Mouse (Mus musculus) gonadal fat pad, adult 2 months (tissue): ENCODE results near the gene Rbms3. TPM values are rescaled to one million over a fixed set of nuclear protein-coding genes. Genes with fewer than 3 reads are reported as not detected.
A peak's percentile ranks its signal among the peaks of the same experiment; 100 is the strongest.

Experiments
- DNase-seq: peaks from one replicate; pipeline ENCODE4 v3.0.0-alpha.2; 2012; ENCODE audit warnings: low read depth
- polyA plus RNA-seq: library from polyadenylated mRNA; depleted of rRNA; stranded (reverse); fragments of >200 nt; gene quantifications from 2 replicates; pipeline ENCODE4 v1.2.3, GENCODE M21; 2012

Rbms3 gene
- polyA plus RNA-seq, 1 experiment, result 21.4 TPM

DNA sequence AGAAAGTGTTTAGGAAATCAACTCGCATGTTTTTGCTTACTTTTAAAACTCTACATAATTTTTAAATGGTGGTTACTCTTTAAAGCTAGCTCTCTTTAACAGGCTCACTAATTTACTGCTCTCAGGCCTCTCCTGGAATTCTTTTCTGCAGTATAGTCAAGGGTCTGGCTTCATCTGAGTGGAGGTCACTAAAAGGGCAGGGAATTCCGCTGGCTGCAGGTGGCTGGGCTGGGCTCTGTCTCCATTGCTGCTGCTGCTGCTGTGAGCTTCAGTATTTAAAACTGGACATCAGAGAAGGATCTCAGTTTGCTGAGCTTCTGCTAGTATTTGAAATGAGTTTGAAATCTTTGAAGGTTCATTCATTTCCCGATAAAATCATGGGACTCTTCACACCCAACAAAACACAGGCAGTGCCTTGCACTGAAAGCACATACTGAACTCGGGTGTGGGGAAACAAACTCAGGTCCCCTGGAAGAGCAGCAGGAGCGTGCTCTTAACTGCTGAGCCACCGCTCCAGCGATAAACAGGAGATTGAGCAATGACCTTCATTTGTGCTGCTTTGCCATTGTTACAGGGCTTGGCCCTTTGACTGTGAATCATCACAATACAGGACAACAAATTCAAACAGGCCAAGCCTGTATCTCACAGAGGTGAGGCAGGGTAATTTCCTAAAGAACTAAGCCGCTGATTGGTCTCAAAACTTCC lies 990.0 kb downstream of the Rbms3 start:
- DNase-seq, result peak; percentile 10

DNA sequence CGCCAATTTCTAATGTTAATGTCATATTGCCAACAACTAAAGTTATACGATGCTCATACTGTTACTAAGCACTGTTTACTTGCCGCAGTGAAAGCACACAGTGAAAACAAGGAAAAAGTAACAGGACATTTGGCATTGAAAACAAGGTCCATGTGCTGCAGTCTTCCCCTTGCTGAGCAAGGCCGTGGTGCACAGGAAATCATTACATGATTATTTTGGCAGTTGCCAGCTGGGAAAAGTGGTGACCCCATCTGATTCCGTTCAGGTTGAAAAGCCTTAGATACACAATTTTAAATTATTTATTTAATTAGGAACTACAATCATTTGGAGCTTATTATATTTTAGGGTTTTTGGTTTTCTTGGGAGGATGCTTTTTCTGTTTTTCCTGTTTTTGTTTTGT lies 995.9 kb downstream of the Rbms3 start:
- DNase-seq, result no peak

DNA sequence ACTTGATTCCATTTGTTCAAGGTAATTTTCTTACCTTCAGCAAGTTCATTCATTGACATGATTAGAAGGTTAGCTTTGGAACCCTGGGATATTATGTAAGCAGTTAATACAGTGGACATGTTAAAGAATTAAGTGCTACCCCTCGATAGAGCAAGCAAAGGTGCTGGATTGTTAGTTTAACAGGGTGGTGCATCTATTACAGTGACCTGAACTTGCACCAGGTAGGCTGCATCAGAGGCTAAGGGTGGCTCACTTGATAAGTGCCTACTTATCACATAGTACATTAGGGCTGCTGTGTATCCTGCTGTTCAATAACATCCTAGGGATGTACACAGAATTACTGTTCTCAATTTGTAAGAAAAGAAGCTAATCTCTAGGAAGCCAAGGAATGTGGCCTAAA lies 996.6 kb downstream of the Rbms3 start:
- DNase-seq, result no peak

DNA sequence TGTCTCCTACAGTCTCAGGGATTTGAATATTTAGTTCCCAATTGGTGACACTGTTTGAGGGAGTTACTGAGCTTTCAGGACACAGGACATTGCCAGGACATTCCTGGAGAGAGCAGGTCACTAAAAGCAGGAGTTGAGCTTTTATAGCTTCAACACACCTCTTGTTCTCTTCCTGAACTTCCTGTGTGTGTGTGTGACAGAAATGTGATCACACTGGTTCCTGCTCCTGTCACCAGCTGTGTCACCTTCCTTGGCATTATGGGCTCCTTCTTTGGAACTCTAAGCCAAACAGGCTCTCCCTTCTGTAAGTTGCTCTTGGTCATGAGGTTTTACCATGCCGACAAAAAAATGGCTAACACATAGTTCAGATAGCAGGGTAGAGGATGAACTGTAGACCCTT lies 997.9 kb downstream of the Rbms3 start:
- DNase-seq, result no peak

DNA sequence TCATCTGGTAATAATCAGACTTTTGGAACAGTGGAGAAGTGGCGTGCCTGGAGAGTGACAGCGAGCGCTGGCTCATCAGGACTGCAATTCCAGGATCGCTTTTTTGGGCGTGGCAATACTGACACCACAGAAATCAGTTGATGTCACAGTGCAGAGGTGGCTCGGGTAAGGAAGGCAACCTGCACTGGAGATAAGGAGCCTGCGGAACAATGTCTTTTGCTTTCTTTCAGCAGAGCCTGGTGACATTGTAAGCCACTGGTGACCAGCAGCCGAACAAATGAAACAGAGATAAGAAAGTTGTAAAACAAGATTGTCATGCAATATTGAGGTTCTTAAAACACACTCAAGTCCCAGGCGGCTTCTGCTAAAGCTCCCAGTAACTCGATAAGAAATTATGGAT lies 998.9 kb downstream of the Rbms3 start:
- DNase-seq, result no peak

DNA sequence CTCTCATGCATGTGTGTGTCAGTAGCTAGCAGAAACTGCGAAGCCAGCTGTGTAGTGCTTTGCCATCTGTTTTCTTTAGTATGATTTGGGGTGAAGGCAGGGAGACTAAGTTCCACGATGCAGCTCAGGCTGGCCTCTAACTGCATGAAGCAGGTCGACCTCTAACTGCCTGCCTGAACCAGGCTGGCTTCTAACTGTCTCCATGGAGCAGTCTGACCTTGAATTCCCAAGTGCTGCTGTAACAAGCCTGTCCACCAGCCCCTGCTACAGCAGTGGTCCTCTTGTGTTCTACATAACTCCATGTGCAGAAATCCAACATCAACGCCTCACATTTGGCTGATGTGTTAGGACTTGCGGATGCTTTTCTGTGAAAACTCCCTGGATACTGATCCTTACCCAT lies 1009.3 kb downstream of the Rbms3 start:
- DNase-seq, result no peak

DNA sequence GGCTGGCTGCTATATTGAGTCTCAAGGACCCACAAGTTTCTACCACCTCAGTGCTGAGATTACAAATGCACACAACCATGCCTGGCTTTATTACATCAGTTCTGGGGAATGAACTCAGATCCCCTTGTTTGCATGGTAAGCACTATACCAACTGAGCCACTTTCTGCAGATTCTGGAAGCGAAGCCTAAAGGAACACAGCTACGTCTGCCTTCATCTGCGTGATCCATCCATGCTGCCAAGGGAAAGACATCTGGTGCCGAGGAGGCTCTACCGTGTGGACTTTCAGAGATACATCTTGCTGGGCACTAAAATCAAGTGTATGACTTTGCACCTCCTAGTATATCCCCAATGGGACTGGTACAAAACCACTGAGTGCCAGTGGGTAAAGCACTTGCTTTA lies 1010.8 kb downstream of the Rbms3 start:
- no peak for DNase-seq

DNA sequence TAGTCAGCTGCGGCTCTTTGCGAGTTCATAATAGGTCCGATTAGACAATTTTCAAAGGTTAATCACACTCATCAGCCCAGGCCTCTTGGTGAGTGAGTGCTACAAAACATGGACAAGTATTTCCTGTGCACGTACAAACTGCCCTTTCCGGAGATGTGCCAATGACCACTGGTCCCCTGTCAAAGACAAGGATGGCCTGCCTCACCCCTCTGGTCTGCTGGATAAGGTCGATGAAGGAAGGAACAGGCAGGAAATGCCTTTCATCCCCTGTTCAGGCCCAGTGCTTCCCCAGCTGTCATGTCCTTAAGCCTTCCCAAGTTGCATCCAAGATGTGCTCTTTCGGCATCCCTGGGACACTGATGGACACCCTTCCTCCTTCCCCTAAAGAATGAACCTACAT lies 1016.4 kb downstream of the Rbms3 start:
- DNase-seq, result no peak

DNA sequence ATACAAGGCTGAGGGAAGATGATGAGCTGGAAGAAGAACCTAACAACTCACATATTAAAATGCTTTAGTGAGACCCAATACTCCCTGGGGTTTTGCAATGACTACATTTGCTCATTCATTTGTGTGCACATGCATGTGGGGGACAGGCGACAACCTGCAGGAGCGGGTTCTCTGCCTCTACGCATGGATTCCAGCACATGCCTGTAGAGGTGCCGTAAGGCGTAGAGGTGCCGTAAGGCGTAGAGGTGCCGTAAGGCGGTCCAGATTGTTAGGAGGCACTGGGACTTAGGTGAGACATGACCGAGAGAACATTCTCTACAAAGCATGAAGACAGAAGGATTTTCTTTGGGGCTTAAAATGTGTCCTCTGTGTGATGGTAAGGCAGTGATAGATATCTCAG lies 1033.7 kb downstream of the Rbms3 start:
- no peak for DNase-seq

DNA sequence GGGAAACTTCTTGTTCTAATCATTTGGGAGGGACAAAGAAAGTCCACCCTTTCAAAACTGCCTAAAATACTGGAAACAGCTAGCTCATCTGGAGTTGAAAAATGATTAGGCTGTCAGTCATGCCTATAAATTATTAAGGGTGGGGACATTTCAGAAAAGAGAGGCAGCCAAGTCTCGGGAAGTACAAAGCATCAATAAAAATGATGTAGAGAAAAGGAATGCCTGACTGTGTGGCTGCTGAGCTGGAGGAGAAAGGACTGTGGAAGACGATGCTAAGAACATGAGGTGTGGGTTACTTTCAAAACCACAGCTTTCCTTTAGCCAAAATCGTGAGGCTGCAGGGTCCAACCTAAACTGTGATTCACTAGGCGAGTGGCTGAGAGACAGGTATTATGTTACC lies 1037.2 kb downstream of the Rbms3 start:
- no peak for DNase-seq

DNA sequence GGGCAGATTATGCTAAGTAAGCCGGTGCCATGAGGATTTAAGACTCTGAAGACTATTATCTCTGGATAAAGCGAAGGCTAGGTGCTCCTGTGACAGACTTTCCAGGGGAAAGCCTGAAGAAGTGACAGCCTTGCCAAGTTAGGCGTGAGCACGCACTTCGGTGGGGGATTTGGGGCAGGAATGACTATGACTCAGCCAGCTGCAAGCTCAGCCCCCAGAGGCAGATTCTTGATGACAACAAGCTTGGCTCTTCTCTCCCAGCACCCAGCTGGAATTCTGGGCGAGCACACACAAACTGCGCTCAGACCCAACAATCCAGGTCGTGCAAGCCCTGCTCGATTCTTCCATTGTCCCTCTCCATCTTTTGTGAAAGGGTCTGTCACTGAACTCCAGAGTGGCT lies 1038.6 kb downstream of the Rbms3 start:
- DNase-seq, result no peak

DNA sequence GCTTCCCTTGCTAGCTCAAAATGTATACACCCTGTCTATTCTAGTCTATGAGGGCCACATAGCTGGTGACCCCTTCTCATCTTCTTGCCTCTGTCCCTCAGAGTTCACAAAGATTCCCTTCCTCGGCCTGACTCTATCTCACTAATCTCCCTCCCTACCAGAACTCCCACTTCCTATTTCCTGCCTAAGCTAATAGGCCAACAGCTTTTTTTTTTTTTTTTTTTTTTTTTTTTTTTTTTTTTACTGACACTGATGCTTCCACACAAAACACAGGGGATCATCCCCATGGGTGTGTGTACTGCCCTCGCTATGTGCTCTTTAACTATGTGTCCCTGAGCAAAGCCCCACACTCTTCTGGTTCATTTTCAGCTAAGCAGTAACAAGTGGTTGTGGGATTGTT lies 1060.0 kb downstream of the Rbms3 start:
- no peak for DNase-seq

DNA sequence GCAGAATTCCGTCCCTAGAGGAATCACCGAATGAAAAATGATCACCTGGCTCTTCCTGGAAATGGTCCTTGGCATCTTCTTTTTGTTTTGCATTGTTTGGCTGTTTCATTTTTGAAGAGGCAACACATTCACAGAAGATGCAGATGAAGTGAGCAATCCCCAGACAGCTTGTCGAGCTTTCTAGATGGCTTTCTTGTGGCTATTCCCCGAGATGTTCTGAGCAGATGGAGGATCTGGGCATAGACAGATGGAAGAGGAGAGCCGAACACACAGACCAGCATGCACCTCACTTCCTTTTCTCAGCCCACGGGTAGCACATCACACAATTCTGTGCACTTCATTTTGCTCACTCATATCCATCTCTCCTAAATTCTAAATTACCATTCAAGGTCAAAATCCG lies 1063.0 kb downstream of the Rbms3 start:
- DNase-seq, result no peak

DNA sequence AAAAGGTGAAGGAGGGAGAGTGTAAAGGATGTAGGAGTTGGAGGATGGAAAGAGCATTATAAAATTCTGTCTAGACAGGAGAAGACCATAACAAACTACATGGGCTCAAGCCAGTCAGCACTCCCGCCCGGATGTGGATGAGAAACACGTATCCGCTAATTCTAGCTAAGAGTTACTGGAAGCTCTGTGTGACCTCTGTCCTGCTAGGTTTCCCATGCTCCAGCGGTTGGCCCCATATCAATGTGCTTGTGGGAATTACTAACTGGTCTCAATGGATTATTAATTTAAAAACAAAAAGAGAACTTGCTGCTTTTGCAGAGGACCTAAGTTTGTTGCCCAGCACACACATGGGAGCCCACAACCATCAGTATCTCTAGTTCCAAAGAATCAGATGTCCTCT lies 1071.9 kb downstream of the Rbms3 start:
- DNase-seq, result no peak

DNA sequence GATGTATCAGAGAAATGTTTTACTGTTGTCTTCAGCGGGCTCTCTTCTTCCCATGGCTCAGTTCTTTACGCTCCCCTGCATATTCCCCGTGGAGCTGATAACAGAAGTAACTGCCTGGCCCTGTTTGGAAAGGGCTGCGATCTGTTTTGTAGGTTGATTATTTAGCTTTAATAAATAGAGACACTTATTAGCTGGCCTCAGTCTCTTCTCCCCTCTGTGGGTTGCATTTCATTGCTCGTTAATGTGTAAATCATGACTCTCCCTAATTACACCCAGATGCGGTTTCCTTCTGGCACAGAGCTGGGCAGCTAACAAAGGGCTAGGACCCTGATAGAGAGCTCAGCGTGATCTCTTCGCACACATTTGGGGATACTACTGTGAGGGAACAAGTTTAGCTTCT lies 1073.1 kb downstream of the Rbms3 start:
- DNase-seq, result no peak

DNA sequence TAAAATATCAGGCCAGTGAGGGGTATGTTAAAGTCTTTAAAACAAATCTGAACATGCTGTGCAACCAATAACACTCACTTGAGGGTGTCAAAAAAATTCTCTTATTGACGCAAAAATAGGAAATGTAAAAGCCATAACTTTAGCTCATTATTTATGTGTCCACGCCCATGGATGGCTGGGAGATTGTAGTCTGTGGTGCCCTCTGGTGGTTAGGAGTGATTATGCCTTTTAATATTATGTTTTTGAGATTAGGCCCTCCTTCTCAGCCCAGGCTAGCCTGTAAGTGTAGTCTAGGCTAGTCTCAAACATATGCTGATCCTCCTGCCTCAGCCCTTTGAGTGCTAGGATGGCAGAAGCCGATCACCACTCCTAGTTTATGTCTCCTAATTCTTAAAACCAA lies 1076.5 kb downstream of the Rbms3 start:
- DNase-seq, result no peak

DNA sequence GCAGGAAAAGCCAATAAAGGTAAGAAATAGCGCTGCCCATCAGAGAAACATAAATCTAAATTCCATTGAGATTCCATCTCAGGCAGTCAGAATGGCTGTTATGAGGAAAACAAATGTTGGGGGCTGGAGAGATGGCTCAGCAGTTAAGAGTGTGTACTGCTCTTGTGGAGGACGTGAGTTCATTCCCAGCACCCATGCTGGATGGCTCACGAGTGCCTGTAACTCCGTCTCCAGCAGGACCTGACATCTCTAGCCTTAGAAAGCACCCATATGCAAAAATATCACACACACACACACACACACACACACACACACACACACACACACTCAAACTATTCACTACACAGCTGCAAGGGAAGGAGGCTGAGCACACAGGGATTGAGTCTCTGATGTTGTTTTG lies 1083.6 kb downstream of the Rbms3 start:
- no peak for DNase-seq

DNA sequence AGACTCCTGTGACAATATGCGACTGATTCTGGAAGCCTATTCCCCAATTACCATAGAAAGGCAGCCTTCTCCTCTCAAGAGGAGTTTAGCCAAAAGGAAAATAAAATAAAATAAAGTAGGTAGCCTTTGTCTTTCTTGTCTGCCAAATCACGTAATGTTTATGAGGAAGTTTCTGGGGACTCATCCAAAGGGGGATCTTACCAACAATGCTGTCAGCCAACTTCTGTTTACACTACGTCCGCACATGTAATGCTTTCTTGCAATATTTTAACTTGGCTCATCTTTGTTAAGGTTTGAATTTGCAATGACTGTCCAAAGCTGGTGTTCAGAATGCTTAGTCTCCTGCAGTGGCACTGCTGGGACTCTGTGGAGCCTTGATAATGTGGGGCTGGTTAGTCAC lies 1086.9 kb downstream of the Rbms3 start:
- DNase-seq, result no peak

DNA sequence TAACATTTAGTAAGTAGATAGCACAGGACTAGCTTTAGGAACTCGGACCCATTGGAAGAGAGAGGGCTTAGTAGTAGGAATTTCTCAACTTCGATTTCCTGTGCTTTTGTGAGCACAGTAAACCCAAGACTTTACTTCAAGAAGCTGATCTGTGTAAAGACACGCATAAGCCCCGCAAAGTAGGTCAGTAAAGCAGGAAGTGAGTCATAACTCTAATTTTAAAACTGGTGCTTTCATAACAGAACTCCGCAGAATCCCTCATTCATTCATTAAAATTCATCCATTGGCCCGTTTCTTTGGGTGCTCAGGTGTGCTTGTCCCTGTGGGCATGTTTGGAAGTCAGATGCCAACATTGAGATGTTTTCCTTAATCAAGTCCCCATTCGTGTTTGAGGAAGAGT lies 1087.7 kb downstream of the Rbms3 start:
- DNase-seq, result no peak

DNA sequence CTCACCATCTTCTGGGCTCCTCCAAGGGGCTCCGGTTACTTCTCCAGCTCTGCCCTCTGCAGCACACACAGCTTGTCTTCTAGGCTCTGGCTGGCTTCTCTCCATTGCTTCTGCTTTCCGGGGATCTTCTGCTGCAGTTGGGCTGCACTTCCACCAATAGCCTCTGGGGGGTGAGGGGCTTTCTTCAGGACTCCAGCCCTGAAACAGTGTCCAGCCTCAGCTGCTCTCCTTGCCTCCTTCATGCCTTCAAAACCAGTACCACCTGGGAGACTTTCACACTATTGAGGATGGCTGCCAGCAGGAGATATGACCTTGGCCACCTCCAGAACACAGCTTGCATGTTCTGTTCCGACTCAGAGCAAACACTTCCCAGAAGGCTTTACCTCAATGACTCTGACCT lies 1094.0 kb downstream of the Rbms3 start:
- no peak for DNase-seq

DNA sequence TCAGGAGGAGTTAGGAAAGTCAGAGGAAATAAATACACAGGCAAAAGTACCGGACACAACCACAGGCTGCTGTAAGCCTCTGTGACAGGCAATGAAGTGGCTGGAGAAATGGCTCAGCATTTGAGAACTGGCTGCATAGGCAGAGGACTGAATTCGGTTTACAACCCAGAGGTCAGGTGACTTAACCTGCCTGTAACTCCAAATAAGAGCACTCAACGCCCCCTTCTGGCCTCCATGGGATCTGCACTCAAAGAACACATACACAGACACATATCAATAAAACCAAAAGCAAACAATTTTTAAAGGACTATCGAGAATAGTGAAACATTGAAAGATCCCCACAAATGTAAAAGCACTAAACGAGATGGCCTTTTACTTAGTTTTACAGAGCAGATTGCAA lies 1096.3 kb downstream of the Rbms3 start:
- no peak for DNase-seq

DNA sequence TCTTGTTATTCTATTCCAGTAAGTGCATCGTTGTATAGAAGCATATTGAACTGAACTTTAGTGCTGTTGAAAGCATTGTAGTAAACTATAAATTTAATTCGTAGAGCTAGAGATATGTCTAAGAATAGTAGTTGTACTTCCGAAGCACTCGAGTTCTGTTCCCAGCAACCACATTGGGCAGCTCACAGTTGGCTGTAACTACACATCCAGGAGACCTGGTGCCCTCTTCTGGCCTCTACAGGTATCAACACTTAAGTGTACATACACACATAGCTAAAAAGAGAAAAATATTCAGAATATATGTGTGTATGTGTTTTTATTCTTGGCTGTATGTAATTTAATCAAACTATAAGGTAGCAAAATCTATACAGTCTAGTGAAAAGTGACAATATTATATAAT lies 1098.6 kb downstream of the Rbms3 start:
- DNase-seq, result no peak

DNA sequence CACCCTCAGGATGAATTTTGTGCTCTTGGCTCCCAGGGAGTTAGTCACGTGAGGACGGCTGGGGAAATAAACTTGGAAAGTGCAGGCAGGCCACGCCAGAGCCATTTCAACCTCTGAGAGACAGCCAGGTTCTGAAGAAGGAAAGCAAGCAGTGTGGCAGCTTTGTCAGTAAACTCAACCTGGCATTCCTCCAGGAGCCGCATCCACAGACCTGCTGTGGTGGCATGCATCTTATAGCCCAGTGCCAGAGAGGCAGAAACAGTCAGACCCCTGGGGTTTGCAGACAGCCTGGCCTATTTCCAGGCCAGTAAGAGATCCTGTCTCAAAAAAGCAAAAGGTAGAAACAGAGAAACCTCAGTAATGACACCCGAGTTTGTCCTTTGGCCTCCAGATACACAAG lies 1105.3 kb downstream of the Rbms3 start:
- DNase-seq, result no peak
